Comparison of ENCODE assay signal across 12 mouse cellular contexts in the genomic region with DNA sequence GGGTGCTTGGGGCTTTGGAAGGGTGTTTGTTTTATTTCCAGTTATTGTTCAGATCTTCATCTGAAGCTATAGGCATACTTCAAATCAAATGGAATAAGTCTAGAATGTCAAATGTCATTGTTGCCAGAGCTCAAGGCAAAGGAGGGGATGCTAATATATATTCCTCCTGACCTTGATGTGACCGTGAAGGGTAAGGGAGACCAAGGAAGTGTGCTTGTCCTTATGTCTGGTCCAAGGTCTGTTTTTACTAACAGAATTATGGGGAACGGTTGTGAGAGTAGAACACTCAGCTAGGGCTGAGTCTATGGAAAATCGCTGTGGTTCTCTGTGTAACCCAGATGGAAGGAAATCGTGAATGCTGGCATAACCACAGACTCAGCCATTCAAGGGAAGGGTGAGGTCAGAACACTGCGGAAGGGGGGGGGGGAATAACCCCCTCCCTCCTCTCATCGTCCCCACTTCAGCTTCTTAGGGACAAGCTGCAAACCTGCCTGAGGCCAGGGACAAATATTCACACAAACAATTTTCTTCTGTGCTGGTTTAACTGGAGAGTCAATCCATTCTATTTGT.
DNase-seq lines count a peak whose midpoint lies in the region; ATAC-seq lines count a peak whose summit lies in the region.
"Had no signal": no experiment of that assay in that cellular context is flagged by ENCODE, and none has a peak within 500 bp of the region (broad histone marks: within the 10 kb centered on the region; RNA-seq: fewer than 3 reads in every experiment).

No protein-coding gene starts in this region.

- no peaks in the 10 kb centered on the region for H3K27me3 ChIP-seq in neural tube, embryonic 11.5 days (ENCODE audit: control insufficient read depth, insufficient read depth, low read length)
- no peaks in the 10 kb centered on the region for H3K27me3 ChIP-seq in forebrain, embryonic 13.5 days
- H3K27me3 ChIP-seq in intestine, embryonic 15.5 days (replicated peaks), result no peaks in the 10 kb centered on the region
- H3K27me3 ChIP-seq in neural tube, embryonic 15.5 days (replicated peaks), result no peaks in the 10 kb centered on the region

- H3K27ac ChIP-seq in neural tube, embryonic 11.5 days (ENCODE audit: low read depth, low read length), result peak overlapping the region; percentile 81; the same call in 1 of the 2 replicates
- H3K27ac ChIP-seq in forebrain, embryonic 13.5 days, result peak overlapping the region; percentile 89
- H3K27ac ChIP-seq in intestine, embryonic 15.5 days, result no peak overlapping the region
- H3K27ac ChIP-seq in neural tube, embryonic 15.5 days (replicated peaks), result peak overlapping the region; percentile 82

- no peaks in the 10 kb centered on the region for H3K9me3 ChIP-seq in neural tube, embryonic 11.5 days (ENCODE audit: control insufficient read depth, low read length)
- H3K9me3 ChIP-seq in forebrain, embryonic 13.5 days (replicated peaks), result no peaks in the 10 kb centered on the region
- no peaks in the 10 kb centered on the region for H3K9me3 ChIP-seq in intestine, embryonic 15.5 days
- H3K9me3 ChIP-seq in neural tube, embryonic 15.5 days (replicated peaks), result no peaks in the 10 kb centered on the region

- no peaks in the 10 kb centered on the region for H3K36me3 ChIP-seq in neural tube, embryonic 11.5 days (ENCODE audit: control insufficient read depth, insufficient read depth, low read length)
- H3K36me3 ChIP-seq in forebrain, embryonic 13.5 days (ENCODE audit: poor library complexity, severe bottlenecking), result no peaks in the 10 kb centered on the region
- H3K36me3 ChIP-seq in intestine, embryonic 15.5 days, result no peaks in the 10 kb centered on the region
- no peaks in the 10 kb centered on the region for H3K36me3 ChIP-seq in neural tube, embryonic 15.5 days

- H3K9ac ChIP-seq in neural tube, embryonic 11.5 days (ENCODE audit: low read length), result no peak overlapping the region
- 0 out of 2 replicates have a peak overlapping the region, but pooled peaks have one; percentile 7 for H3K9ac ChIP-seq in forebrain, embryonic 13.5 days
- H3K9ac ChIP-seq in intestine, embryonic 15.5 days, result no peak overlapping the region
- H3K9ac ChIP-seq in neural tube, embryonic 15.5 days (replicated peaks), result no peak overlapping the region
- H3K9ac ChIP-seq: lung, embryonic 14.5 days had no signal

- DNase-seq in neural tube, embryonic 11.5 days (ENCODE audit: low spot score), result peak; percentile 35
- no peak for DNase-seq in neural tube, embryonic 10.5 days (ENCODE audit: extremely low spot score, low spot score)
- DNase-seq in thymus, postnatal 25 days, result no peak
- no peak for DNase-seq in urinary bladder, postnatal 4 days (ENCODE audit: low spot score in 2 of 2)
- DNase-seq: lung, embryonic 14.5 days; thymus, postnatal 4 days had no signal

- H3K4me2 ChIP-seq in neural tube, embryonic 11.5 days (ENCODE audit: low read depth), result no peak overlapping the region
- H3K4me2 ChIP-seq in forebrain, embryonic 13.5 days, result peak overlapping the region; percentile 46; the same call in 1 of the 2 replicates
- H3K4me2 ChIP-seq in intestine, embryonic 15.5 days (replicated peaks), result no peak overlapping the region
- H3K4me2 ChIP-seq in neural tube, embryonic 15.5 days, result no peak overlapping the region
- H3K4me2 ChIP-seq: lung, embryonic 14.5 days had no signal

- WGBS in neural tube, embryonic 11.5 days, result 52% methylated on average over 6 of the region's 6 CpGs
- WGBS in forebrain, embryonic 13.5 days, result 4% methylated on average over 6 of the region's 6 CpGs
- whole genome bisulfite sequencing in intestine, embryonic 15.5 days, result 67% methylated on average over 6 of the region's 6 CpGs
- WGBS in neural tube, embryonic 15.5 days, result 24% methylated on average over 6 of the region's 6 CpGs

- ATAC-seq in neural tube, embryonic 11.5 days (ENCODE audit: insufficient read depth, low FRiP score, low TSS enrichment), result peak; percentile 14; the same call in 1 of the 2 replicates
- peak; percentile 59 for ATAC-seq in forebrain, embryonic 13.5 days
- ATAC-seq in intestine, embryonic 15.5 days, result peak; percentile 31; the same call in 1 of the 2 replicates
- ATAC-seq in neural tube, embryonic 15.5 days (ENCODE audit: low FRiP score), result no peak; the same call in 1 of the 2 replicates
- no peak for ATAC-seq in CD4-positive, CD25-positive, alpha-beta regulatory T cell, adult 4 months

- no peaks in the 10 kb centered on the region for H3K4me1 ChIP-seq in neural tube, embryonic 11.5 days (ENCODE audit: control insufficient read depth, insufficient read depth, low read length)
- peaks cover 31% of the 10 kb centered on the region for H3K4me1 ChIP-seq in forebrain, embryonic 13.5 days
- no peaks in the 10 kb centered on the region for H3K4me1 ChIP-seq in intestine, embryonic 15.5 days (replicated peaks)
- peaks cover 20% of the 10 kb centered on the region; the same call in 1 of the 2 replicates for H3K4me1 ChIP-seq in neural tube, embryonic 15.5 days

- no peak overlapping the region for H3K4me3 ChIP-seq in neural tube, embryonic 11.5 days (ENCODE audit: low read depth, low read length)
- H3K4me3 ChIP-seq in forebrain, embryonic 13.5 days, result no peak overlapping the region
- no peak overlapping the region for H3K4me3 ChIP-seq in intestine, embryonic 15.5 days (replicated peaks)
- H3K4me3 ChIP-seq in neural tube, embryonic 15.5 days (replicated peaks), result no peak overlapping the region
- H3K4me3 ChIP-seq: erythroblast, embryonic 14.5 days; myocyte had no signal

Comparison
In these comparisons a context has a peak if more than half of its experiments do, and no peak if none do; other contexts are left out.
1. ATAC-seq: peak in neural tube, embryonic 11.5 days (single experiment), forebrain, embryonic 13.5 days (single experiment) and intestine, embryonic 15.5 days (single experiment); none in neural tube, embryonic 15.5 days (single experiment) and CD4-positive, CD25-positive, alpha-beta regulatory T cell, adult 4 months (single experiment).